Mouse (Mus musculus): ENCODE measurements around the gene Nyap1.

DNA sequence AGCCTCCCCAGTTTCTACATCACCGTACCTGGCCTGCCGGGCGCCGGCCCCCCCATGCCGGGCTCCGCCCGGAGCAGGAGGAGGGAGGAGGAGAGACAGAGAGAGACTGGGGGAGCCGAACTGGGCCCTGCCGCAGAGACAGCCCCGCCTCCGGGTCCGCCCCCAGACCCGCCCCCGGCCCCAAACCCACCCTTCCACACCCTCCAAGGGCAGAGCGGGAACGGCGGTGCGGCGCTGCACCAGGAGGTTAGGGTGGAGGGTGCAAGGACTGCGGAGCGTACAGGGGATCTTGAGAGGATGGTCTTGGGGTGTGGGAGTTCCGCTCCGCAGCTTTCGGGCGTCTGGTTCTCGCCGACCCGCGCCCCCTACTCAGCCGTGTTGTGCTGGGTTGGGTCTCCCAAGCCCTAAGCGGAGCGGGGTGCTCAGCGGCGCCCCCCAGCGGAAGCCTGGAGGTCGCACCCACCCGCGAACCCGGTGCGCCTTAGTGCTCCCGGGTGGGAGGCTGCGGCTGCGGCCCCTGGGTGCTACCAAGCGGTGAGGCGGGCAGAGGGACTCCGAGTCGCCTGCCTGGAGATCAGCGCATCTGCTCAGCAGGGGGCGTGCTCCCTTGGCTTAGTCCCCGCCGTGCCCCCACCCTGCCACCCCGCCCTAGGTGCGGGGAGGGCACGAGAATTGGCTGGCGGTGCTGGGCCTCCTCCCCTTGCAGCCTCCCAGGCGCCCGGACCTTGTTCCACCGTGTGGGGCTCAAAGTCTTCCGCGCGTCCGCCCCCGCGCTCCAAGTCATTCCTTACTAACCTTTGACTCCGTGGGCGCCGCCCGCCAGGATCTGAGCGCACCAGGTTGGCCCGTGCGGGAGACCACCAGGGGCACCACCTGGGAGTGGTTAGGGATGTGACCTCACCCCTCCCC, at the start of gene Nyap1:
- TF ChIP-seq POLR2A (IDR thresholded peaks at IDR 0.05; ENCODE audit: insufficient read length, low read depth) (peak; percentile 58), POLR2AphosphoS2 (IDR thresholded peaks at IDR 0.05; ENCODE audit: insufficient read length, low read depth) (peak; percentile 44), E2F4 (IDR thresholded peaks at IDR 0.05; ENCODE audit: insufficient read depth) (no peak)

Data from myocyte (in vitro differentiated cells).